Mouse (Mus musculus) heart, adult 2 months (tissue): ENCODE measurements around the gene Qprt.

Source experiments
- EP300 ChIP-seq: fragments of 200-500 bp; IDR thresholded peaks from 2 replicates; pipeline ENCODE4 v1.6.1; 2011; ENCODE audit warnings: low read depth, low read length, control low read depth; ENCODE audit not compliant: insufficient read depth
- POLR2A ChIP-seq: fragments of 200-500 bp; IDR thresholded peaks from 2 replicates; pipeline ENCODE4 v1.6.1; 2011; ENCODE audit warnings: mild to moderate bottlenecking, low read depth, low read length, control low read depth; ENCODE audit not compliant: insufficient read depth

DNA sequence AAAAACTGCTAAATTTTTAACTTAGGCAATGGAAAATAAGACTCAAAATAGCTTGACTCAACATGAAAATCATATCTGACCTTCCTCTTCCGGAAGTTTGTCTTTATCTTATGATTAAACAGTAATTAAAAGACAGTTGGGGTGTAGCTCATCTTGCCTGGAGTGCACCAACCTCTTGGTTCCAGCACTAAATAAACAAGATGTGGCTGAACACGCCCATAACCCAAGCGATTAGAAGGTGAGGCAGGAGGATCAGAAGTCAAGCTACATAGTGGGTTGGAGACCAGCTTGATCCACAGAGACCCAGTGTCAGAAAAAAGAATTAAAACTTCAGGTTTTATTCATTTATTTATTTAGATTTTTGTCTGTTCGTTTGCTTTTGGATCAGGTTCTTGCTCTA lies 38.3 kb downstream of the Qprt start:
- no peak for TF ChIP-seq POLR2A
- TF ChIP-seq EP300, result no peak
